Mouse (Mus musculus): Measurements from ENCODE around the gene Doc2b. TPM values are rescaled to one million over a fixed set of nuclear protein-coding genes. Genes with fewer than 3 reads are reported as not detected.

The Doc2b gene
- polyA plus RNA-seq (2014; fragmentation: Illumina TruSeq; extraction: RNeasy Lipid Tissue Mini Kit (QIAGEN cat#74804); ENCODE audit: low read depth, low replicate concordance) = 0.74 TPM

GRCm38 (mm10) chr11:75796029-75796445 lies at the start of gene Doc2b:
Gene Doc2b (minus strand): TSS chr11:75796049.

GRCm38 (mm10) chr11:75732434-75733226 lies 63.2 kb downstream of the Doc2b start, which contains the start of gene Ywhae:
Gene Ywhae (plus strand): TSS chr11:75732869.

Other genes with a start within 250 kb of the Doc2b start
- gene Pitpna, start 208.0 kb downstream of the Doc2b start, polyA plus RNA-seq (2014; fragmentation: Illumina TruSeq; extraction: RNeasy Lipid Tissue Mini Kit (QIAGEN cat#74804); ENCODE audit: low read depth, low replicate concordance) = 94.6 TPM
- 125 TPM for gene Inpp5k, start 165.1 kb downstream of the Doc2b start, polyA plus RNA-seq (2014; fragmentation: Illumina TruSeq; extraction: RNeasy Lipid Tissue Mini Kit (QIAGEN cat#74804); ENCODE audit: low read depth, low replicate concordance)
- gene Myo1c, start 145.5 kb downstream of the Doc2b start, polyA plus RNA-seq (2014; fragmentation: Illumina TruSeq; extraction: RNeasy Lipid Tissue Mini Kit (QIAGEN cat#74804); ENCODE audit: low read depth, low replicate concordance) = 5.4 TPM
- gene Crk, start 116.8 kb downstream of the Doc2b start, polyA plus RNA-seq (2014; fragmentation: Illumina TruSeq; extraction: RNeasy Lipid Tissue Mini Kit (QIAGEN cat#74804); ENCODE audit: low read depth, low replicate concordance) = 50.6 TPM
- gene Ywhae, start 63.2 kb downstream of the Doc2b start, polyA plus RNA-seq (2014; fragmentation: Illumina TruSeq; extraction: RNeasy Lipid Tissue Mini Kit (QIAGEN cat#74804); ENCODE audit: low read depth, low replicate concordance) = 1,124 TPM
- 0.39 TPM for gene Rph3al, start 142.4 kb upstream of the Doc2b start, polyA plus RNA-seq (2014; fragmentation: Illumina TruSeq; extraction: RNeasy Lipid Tissue Mini Kit (QIAGEN cat#74804); ENCODE audit: low read depth, low replicate concordance)
- 141 TPM for gene 1700016K19Rik, start 203.9 kb upstream of the Doc2b start, polyA plus RNA-seq (2014; fragmentation: Illumina TruSeq; extraction: RNeasy Lipid Tissue Mini Kit (QIAGEN cat#74804); ENCODE audit: low read depth, low replicate concordance)
- 0.98 TPM for gene Rflnb, start 231.7 kb upstream of the Doc2b start, polyA plus RNA-seq (2014; fragmentation: Illumina TruSeq; extraction: RNeasy Lipid Tissue Mini Kit (QIAGEN cat#74804); ENCODE audit: low read depth, low replicate concordance)

All from testis, adult 10 weeks (tissue).